Mouse (Mus musculus) ES-Bruce4 (cell line): ENCODE results near the gene Grid2ip. TPM values are rescaled to one million over a fixed set of nuclear protein-coding genes. Genes with fewer than 3 reads are reported as not detected.

Experiments used
- H3K27ac ChIP-seq: 2 replicates; pipeline ENCODE4 v1.5.1; 2012; ENCODE audit warnings: low read length, inconsistent platforms; ENCODE audit not compliant: insufficient read depth
- H3K27me3 ChIP-seq: 2 replicates; pipeline ENCODE4 v1.6.1; 2012; ENCODE audit warnings: mild to moderate bottlenecking, low read length, inconsistent platforms; ENCODE audit not compliant: control insufficient read depth, poor library complexity, insufficient read depth, severe bottlenecking
- H3K36me3 ChIP-seq: 2 replicates; pipeline ENCODE4 v1.6.1; 2012; ENCODE audit warnings: inconsistent platforms, mild to moderate bottlenecking, low read length, moderate library complexity; ENCODE audit not compliant: control insufficient read depth, poor library complexity, insufficient read depth, severe bottlenecking
- H3K4me1 ChIP-seq: one replicate; pipeline ENCODE4 v1.8.1; 2011; ENCODE audit warnings: low read length; ENCODE audit not compliant: control insufficient read depth, insufficient read depth
- H3K4me3 ChIP-seq: 2 replicates; pipeline ENCODE4 v1.5.1; 2011; ENCODE audit warnings: low read depth, mild to moderate bottlenecking, low read length
- H3K9ac ChIP-seq: 2 replicates; pipeline ENCODE4 v1.6.1; 2012; ENCODE audit warnings: low read depth, mild to moderate bottlenecking, inconsistent platforms; ENCODE audit not compliant: poor library complexity, severe bottlenecking
- H3K9me3 ChIP-seq: replicated peaks from 2 replicates; pipeline ENCODE4 v1.6.1; 2012; ENCODE audit warnings: mild to moderate bottlenecking, low read length, inconsistent platforms; ENCODE audit not compliant: control insufficient read depth, poor library complexity, insufficient read depth, severe bottlenecking
- CTCF ChIP-seq: IDR thresholded peaks from one replicate; pipeline ENCODE4 v1.8.1; 2011; ENCODE audit warnings: low read depth, low read length
- EP300 ChIP-seq: IDR thresholded peaks from 2 replicates; pipeline ENCODE4 v1.6.1; 2011; ENCODE audit warnings: low read depth, low read length; ENCODE audit not compliant: insufficient read depth
- POLR2A ChIP-seq: IDR thresholded peaks from one replicate; pipeline ENCODE4 v1.8.1; 2011; ENCODE audit warnings: low read length; ENCODE audit not compliant: insufficient read depth
- polyA plus RNA-seq: library from polyadenylated mRNA; stranded (reverse); fragments of >200 nt; gene quantifications from 2 replicates; pipeline ENCODE4 v1.2.4, GENCODE M21; 2011; ENCODE audit warnings: low read depth; ENCODE audit not compliant: missing spikeins, insufficient read depth, insufficient read length

Grid2ip gene
- polyA plus RNA-seq: 0.38 and 0.57 TPM in 2 replicates

DNA sequence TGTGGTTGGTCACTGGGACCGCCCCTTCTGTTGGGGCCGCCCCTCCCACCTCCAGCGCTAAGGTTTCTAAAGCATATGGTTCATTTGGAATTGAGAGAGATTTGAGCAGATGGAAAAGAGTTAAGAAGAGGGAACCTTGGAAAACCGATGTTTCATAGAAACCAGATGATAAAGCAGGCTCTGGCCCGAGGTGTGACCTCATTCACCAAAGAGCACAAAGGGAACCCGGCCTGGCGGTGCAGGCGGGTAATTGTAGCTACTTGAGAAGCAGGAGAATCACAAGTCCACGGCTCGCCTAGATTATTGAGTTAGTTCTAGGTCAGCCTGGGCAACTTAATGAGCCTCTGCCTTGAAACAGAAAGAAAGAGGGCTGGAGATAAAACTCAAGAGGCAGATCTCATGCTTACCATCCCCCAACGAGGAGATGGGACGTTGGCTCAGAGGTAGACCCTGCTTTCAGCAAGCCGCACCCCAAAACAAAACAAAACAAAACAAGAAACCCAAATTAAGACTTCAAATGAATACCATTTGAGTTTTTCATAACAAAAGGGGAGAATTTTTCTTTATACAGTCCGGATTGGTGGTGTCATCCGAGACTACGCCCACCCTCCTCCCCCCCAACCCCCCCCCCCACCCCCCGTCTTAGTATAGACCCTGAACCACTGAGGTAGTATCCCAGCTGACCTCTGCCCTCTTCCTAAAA is at the start of gene Grid2ip:
Grid2ip (plus strand) TSS at position 653 of the 703 bp plus-strand sequence.
- peak within 1 kb of the TSS; percentile 44; the same call in 1 of the 2 replicates for H3K9ac ChIP-seq
- no peaks in the 10 kb centered on the region for H3K36me3 ChIP-seq
- no peaks in the 10 kb centered on the region for H3K4me1 ChIP-seq
- TF ChIP-seq POLR2A (no peak), CTCF (no peak), EP300 (no peak)
- H3K27me3 ChIP-seq: no peaks in the 10 kb centered on the region
- H3K9me3 ChIP-seq: no peaks in the 10 kb centered on the region
- H3K4me3 ChIP-seq: peak within 1 kb of the TSS; percentile 43
- H3K27ac ChIP-seq: no peak within 1 kb of the TSS

- Histone ChIP-seq H3K9ac (no peak overlapping the region), H3K27me3 (no peaks in the 10 kb centered on the region), H3K36me3 (peaks cover 11% of the 10 kb centered on the region; the same call in 1 of the 2 replicates), H3K27ac (no peak overlapping the region), H3K4me1 (no peaks in the 10 kb centered on the region), H3K4me3 (no peak overlapping the region), H3K9me3 (no peaks in the 10 kb centered on the region)
- TF ChIP-seq CTCF (no peak), EP300 (no peak), POLR2A (no peak)
Observed at GRCm38 (mm10) chr5:143308825-143309224, 48.3 kb upstream of the Grid2ip start.

DNA sequence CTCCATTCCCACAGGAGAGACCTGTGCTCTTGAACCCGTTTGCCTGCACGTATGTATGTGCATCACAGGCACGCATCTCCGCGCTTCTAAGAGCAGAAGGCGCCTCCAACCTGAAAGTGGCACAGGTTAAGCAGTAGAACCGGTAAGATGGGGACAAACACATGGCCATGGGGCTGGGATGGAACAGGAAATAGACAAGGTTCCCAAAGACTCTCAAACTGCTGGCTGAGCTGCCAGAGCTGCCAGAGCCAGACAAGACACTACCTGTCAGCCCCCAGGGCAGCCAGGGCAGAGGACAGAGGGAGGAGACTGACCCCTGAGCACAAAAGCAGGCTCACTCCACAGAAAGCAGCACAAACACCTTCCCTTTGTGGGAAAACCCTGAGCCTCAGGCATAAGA is 47.2 kb upstream of the Grid2ip start:
- H3K4me1 ChIP-seq: no peaks in the 10 kb centered on the region
- no peak for TF ChIP-seq POLR2A
- no peak for TF ChIP-seq CTCF
- no peak for TF ChIP-seq EP300
- no peak overlapping the region for H3K27ac ChIP-seq
- H3K4me3 ChIP-seq: no peak overlapping the region
- no peaks in the 10 kb centered on the region for H3K27me3 ChIP-seq
- H3K9ac ChIP-seq: no peak overlapping the region
- peaks cover 11% of the 10 kb centered on the region; the same call in 1 of the 2 replicates for H3K36me3 ChIP-seq
- H3K9me3 ChIP-seq: no peaks in the 10 kb centered on the region

DNA sequence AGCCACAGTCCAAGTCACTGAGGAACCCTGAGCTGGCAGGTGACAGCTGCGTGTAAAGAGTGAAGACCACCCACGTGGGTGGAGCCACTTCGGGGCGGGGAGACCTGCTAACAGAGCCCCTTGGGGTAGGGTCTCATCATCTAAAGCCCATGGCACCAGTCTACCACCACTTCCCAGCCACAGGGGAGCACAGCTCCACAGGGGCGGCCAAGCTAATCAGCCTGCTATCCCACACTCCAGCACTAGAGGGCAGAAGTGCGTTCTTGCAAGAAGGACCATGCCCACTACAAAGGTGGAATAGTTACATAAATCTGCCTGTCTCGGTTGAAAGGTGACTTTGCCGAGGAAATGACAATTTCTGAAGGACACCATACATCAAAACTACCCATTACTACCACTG is 45.3 kb upstream of the Grid2ip start:
- Histone ChIP-seq H3K9me3 (no peaks in the 10 kb centered on the region), H3K4me3 (no peak overlapping the region), H3K27me3 (no peaks in the 10 kb centered on the region), H3K27ac (no peak overlapping the region), H3K36me3 (peaks cover 11% of the 10 kb centered on the region; the same call in 1 of the 2 replicates), H3K9ac (no peak overlapping the region), H3K4me1 (no peaks in the 10 kb centered on the region)
- TF ChIP-seq EP300 (no peak), CTCF (peak; percentile 83)

- H3K4me1 ChIP-seq: no peaks in the 10 kb centered on the region
- H3K9me3 ChIP-seq: no peaks in the 10 kb centered on the region
- TF ChIP-seq POLR2A (no peak), EP300 (no peak), CTCF (no peak)
- peaks cover 10% of the 10 kb centered on the region; the same call in 1 of the 2 replicates for H3K36me3 ChIP-seq
- H3K4me3 ChIP-seq: peak overlapping the region; percentile 95
- no peak overlapping the region for H3K27ac ChIP-seq
- H3K27me3 ChIP-seq: no peaks in the 10 kb centered on the region
- H3K9ac ChIP-seq: peak overlapping the region; percentile 90
Observed at GRCm38 (mm10) chr5:143314183-143314729, 42.9 kb upstream of the Grid2ip start.

GRCm38 (mm10) chr5:143314730-143315513 is 42.2 kb upstream of the Grid2ip start, which contains the start of gene E130309D02Rik:
TSS of gene E130309D02Rik (minus strand) at chr5:143315360.
- H3K27me3 ChIP-seq: no peaks in the 10 kb centered on the region
- TF ChIP-seq CTCF: peak; percentile 72
- TF ChIP-seq EP300: no peak
- H3K4me3 ChIP-seq: peak within 1 kb of the TSS; percentile 95
- peak within 1 kb of the TSS; percentile 90 for H3K9ac ChIP-seq
- H3K4me1 ChIP-seq: no peaks in the 10 kb centered on the region
- no peaks in the 10 kb centered on the region for H3K9me3 ChIP-seq
- H3K36me3 ChIP-seq: peaks cover 12% of the 10 kb centered on the region; the same call in 1 of the 2 replicates
- H3K27ac ChIP-seq: no peak within 1 kb of the TSS
